Mouse (Mus musculus) bone marrow, adult 2 months (tissue): ENCODE measurements at regions not wholly inside any gene's neighbourhood (a gene's known extent, or its start where the extent isn't known, plus 50 kb on each side); places are given as distances from the start of the nearest gene placed in this dataset.

Experiments
- CTCF ChIP-seq: fragments of 200-500 bp; IDR thresholded peaks from 2 replicates; pipeline ENCODE4 v1.5.1; 2011; ENCODE audit warnings: low read length, control low read depth; ENCODE audit not compliant: control insufficient read depth, insufficient read depth
- POLR2A ChIP-seq: fragments of 200-500 bp; IDR thresholded peaks from 2 replicates; pipeline ENCODE4 v1.6.1; 2011; ENCODE audit warnings: low read depth, mild to moderate bottlenecking, control low read depth, low read length, borderline replicate concordance; ENCODE audit not compliant: control insufficient read depth

DNA sequence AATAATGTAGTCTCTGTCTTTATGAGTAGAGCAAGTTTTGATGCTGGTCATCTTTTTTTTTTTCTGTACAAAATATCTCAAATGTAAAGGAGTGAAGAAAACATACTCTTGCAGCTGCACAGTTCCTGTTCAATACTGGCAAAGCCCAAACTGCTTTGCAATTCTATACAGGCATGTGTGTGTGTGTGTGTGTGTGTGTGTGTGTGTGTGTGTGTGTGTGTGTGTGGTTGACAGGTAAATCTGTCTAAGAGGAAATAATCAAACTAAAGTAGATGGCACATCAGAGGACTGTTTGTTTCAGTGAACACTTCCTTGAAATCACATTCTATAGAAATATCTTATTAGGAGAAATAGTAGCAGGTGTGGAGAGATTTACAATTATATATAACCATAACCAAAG, 747.8 kb upstream of the Lrrc6 start:
- TF ChIP-seq CTCF (no peak), POLR2A (no peak)
